Mouse (Mus musculus): Measurements from ENCODE around the gene H2-D1. TPM values are rescaled to one million over a fixed set of nuclear protein-coding genes. Genes with fewer than 3 reads are reported as not detected.
A peak's percentile ranks its signal among the peaks of the same experiment; 100 is the strongest.

Gene H2-D1
- polyA plus RNA-seq, 1 experiment from 2014 or later: 291 TPM

DNA sequence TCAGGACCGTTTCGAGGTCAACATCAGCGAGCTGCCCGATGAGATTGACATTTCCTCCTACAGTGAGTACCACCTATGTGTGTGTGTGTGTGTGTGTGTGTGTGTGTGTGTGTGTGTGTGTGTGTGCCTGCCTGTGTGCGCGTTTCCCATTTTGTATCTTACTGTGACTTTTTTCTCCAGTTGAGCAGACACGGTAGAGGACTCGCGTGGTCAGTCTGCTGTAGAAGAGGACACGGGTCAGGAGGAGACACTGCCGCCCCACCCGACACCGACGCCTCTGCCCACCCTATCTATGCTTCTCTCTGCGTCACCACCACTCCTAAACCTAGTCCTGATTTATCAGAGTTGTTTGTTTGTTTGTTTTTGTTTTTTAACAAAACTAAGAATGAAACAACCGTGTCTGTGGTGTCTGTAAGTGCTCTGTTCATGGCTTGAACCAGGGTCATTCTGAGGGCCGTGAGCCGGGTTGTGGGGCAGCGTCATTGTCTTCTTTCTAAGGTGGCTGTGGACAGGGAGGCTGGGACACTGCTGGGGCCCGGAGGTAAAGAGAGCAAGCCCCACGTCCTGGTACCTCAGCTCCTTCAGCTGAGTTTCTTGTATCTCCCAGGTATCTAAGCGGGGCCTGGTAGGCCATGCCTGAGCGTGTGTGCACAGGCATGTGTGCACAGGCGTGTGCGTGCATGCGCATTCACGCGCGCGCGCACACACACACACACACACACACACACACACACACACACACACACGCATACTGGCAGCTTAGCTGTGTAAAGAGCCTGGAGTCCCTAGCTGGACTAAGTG, 9.0 kb upstream of the H2-D1 start:
- no peak for TF ChIP-seq EP300 (IDR thresholded peaks at IDR 0.05; ENCODE audit: low read depth)
- no peak for TF ChIP-seq CTCF (IDR thresholded peaks at IDR 0.05; ENCODE audit: low read depth)
- peaks cover 55% of the 10 kb centered on the region for H3K36me3 ChIP-seq (replicated peaks; ENCODE audit: insufficient read depth, low read length)
- H3K27me3 ChIP-seq (ENCODE audit: insufficient read depth, low read length): no peaks in the 10 kb centered on the region
- no peaks in the 10 kb centered on the region for H3K9me3 ChIP-seq (ENCODE audit: low read length)
- H3K27ac ChIP-seq (ENCODE audit: low read depth): no peak overlapping the region
- H3K4me1 ChIP-seq (ENCODE audit: insufficient read depth): peaks cover 3% of the 10 kb centered on the region
- no peak overlapping the region for H3K4me2 ChIP-seq (ENCODE audit: low read depth, low read length)
- WGBS (ENCODE audit: insufficient replicate concordance): 85% methylated on average over 32 of the region's 32 CpGs
- DNase-seq (no peak), ATAC-seq (no peak)
- no peak overlapping the region for H3K4me3 ChIP-seq (ENCODE audit: low read depth, low read length)
- H3K9ac ChIP-seq (replicated peaks): no peak overlapping the region

DNA sequence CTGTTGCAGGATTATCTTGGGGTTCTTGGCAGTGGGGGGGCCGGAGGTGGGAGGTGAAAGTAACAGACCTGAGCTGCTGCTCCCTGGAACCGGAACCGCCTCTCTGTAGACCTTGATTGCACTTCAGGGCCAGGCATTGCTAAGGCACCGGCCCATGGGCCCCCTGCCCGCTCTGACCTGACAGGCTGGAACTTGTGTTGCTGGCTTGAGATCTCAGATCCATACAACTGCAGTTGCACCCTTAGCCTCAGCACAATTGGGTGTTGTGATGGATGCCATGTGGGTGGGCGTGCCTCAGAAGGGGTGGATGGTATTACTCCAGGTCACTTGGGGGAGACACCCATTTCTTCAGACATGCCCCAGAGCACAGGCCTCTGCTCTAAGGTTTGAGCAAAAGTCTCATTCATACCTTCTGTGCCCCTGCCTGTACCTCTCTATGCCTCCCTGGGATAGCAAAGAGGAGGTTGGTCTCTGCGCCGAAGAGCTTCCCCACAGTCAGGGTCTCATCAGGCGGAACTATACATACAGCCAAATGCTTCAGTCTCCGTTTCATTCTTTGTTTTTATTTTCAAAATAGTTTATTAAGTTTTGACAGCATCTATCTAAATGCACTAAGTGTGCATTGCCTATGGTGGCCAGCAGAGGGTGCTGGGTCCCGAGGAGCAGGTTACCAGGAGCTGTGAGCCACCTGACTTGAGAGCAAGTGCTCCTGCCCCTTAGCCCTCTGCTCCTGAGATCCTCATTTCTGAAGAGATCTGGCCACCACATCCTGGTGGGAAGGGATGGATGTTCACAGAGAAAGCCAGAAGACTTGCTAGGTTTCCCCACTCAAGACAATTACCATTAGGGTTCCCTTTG, 8.1 kb upstream of the H2-D1 start:
- Histone ChIP-seq H3K27ac (ENCODE audit: low read depth) (no peak overlapping the region), H3K4me1 (ENCODE audit: insufficient read depth) (peaks cover 10% of the 10 kb centered on the region), H3K27me3 (ENCODE audit: insufficient read depth, low read length) (no peaks in the 10 kb centered on the region), H3K36me3 (replicated peaks; ENCODE audit: insufficient read depth, low read length) (peaks cover 46% of the 10 kb centered on the region), H3K4me2 (ENCODE audit: low read depth, low read length) (no peak overlapping the region), H3K9me3 (ENCODE audit: low read length) (no peaks in the 10 kb centered on the region), H3K9ac (replicated peaks) (no peak overlapping the region), H3K4me3 (ENCODE audit: low read depth, low read length) (no peak overlapping the region)
- DNase-seq: peak; percentile 72
- WGBS (ENCODE audit: insufficient replicate concordance): 61% methylated on average over 11 of the region's 11 CpGs
- TF ChIP-seq EP300 (IDR thresholded peaks at IDR 0.05; ENCODE audit: low read depth) (no peak), CTCF (IDR thresholded peaks at IDR 0.05; ENCODE audit: low read depth) (peak; percentile 91)
- ATAC-seq: 0 out of 2 replicates have a peak, but pooled peaks have one; percentile 22

DNA sequence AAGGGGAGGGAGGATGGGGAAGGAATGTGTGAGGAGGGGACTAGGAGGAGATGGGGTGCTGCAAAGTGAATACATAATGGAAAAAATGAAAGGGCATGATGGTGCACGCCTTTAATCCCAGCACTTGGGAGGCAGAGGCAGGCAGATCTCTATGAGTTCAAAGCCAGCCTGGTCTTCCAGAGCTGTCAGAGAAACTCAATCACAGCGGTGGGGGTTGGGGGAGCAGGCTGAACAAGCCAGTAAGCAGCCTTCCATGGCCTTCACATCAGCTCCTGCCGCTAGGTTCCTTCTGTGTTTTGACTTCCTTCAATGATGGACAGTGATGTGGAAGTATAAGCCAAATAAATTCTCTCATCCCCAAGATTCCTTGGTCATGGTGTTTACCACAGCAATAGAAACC, 7.2 kb upstream of the H2-D1 start:
- peaks cover 37% of the 10 kb centered on the region for H3K36me3 ChIP-seq (replicated peaks; ENCODE audit: insufficient read depth, low read length)
- no peak overlapping the region for H3K9ac ChIP-seq (replicated peaks)
- no peak for ATAC-seq
- H3K4me1 ChIP-seq (ENCODE audit: insufficient read depth): peaks cover 12% of the 10 kb centered on the region
- no peak overlapping the region for H3K4me3 ChIP-seq (ENCODE audit: low read depth, low read length)
- DNase-seq: no peak
- H3K27me3 ChIP-seq (ENCODE audit: insufficient read depth, low read length): no peaks in the 10 kb centered on the region
- no peak for TF ChIP-seq EP300 (IDR thresholded peaks at IDR 0.05; ENCODE audit: low read depth)
- no peak overlapping the region for H3K27ac ChIP-seq (ENCODE audit: low read depth)
- WGBS (ENCODE audit: insufficient replicate concordance): 74% methylated on average over 3 of the region's 3 CpGs
- no peak overlapping the region for H3K4me2 ChIP-seq (ENCODE audit: low read depth, low read length)
- H3K9me3 ChIP-seq (ENCODE audit: low read length): no peaks in the 10 kb centered on the region

DNA sequence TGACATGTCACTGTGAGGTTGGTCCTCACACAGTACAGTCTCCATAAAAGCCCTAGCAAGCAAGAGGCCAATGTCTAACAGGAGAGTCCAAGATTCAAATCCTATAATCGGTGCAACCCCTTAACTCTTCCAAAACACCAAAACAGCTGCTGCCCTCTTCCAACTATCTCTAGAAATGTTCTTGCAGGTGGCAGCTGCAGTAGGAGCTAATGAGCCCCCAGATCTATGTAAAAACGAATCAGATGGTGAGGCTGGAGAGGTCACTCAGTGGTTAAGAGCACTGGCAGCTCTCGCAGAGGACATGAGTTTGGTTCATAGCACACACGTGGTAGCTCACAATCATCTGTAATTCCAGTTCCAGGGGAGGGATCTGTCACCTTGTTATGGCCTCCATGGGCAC, 6.8 kb upstream of the H2-D1 start:
- no peak overlapping the region for H3K27ac ChIP-seq (ENCODE audit: low read depth)
- DNase-seq: no peak
- H3K27me3 ChIP-seq (ENCODE audit: insufficient read depth, low read length): no peaks in the 10 kb centered on the region
- H3K4me1 ChIP-seq (ENCODE audit: insufficient read depth): peaks cover 12% of the 10 kb centered on the region
- WGBS (ENCODE audit: insufficient replicate concordance): 50% methylated on average over 4 of the region's 4 CpGs
- H3K36me3 ChIP-seq (replicated peaks; ENCODE audit: insufficient read depth, low read length): peaks cover 33% of the 10 kb centered on the region
- H3K9me3 ChIP-seq (ENCODE audit: low read length): no peaks in the 10 kb centered on the region
- H3K4me2 ChIP-seq (ENCODE audit: low read depth, low read length): no peak overlapping the region
- TF ChIP-seq EP300 (IDR thresholded peaks at IDR 0.05; ENCODE audit: low read depth): no peak
- TF ChIP-seq CTCF (IDR thresholded peaks at IDR 0.05; ENCODE audit: low read depth): no peak
- no peak overlapping the region for H3K9ac ChIP-seq (replicated peaks)
- no peak for ATAC-seq
- H3K4me3 ChIP-seq (ENCODE audit: low read depth, low read length): no peak overlapping the region

DNA sequence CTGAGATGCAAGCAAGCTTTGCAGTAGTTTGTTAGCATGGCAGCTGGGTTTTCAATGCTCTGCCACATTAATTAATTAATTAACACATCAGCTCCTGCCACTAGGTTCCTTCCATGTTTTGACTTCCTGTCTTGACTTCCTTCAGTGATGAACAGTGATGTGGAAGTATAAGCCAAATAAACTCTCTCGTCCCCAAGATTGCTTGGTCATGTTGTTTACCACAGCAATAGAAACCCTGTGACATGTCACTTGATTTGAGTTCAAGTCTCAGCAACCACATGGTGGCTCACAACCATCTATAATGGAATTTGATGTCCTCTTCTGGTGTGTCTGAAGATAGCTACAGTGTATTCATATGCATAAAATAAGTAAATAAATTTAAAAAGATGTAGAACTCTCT, 5.2 kb upstream of the H2-D1 start:
- Histone ChIP-seq H3K4me3 (ENCODE audit: low read depth, low read length) (peak overlapping the region; percentile 57), H3K36me3 (replicated peaks; ENCODE audit: insufficient read depth, low read length) (peaks cover 18% of the 10 kb centered on the region), H3K9ac (replicated peaks) (peak overlapping the region; percentile 80), H3K9me3 (ENCODE audit: low read length) (no peaks in the 10 kb centered on the region), H3K27ac (ENCODE audit: low read depth) (peak overlapping the region; percentile 92), H3K27me3 (ENCODE audit: insufficient read depth, low read length) (no peaks in the 10 kb centered on the region), H3K4me2 (ENCODE audit: low read depth, low read length) (peak overlapping the region; percentile 86), H3K4me1 (ENCODE audit: insufficient read depth) (peaks cover 17% of the 10 kb centered on the region)
- TF ChIP-seq EP300 (IDR thresholded peaks at IDR 0.05; ENCODE audit: low read depth) (no peak), CTCF (IDR thresholded peaks at IDR 0.05; ENCODE audit: low read depth) (no peak)
- no peak for DNase-seq
- ATAC-seq: peak; percentile 34; the same call in 1 of the 2 replicates
- WGBS (ENCODE audit: insufficient replicate concordance): 14% methylated on average over 1 of the region's 1 CpGs

DNA sequence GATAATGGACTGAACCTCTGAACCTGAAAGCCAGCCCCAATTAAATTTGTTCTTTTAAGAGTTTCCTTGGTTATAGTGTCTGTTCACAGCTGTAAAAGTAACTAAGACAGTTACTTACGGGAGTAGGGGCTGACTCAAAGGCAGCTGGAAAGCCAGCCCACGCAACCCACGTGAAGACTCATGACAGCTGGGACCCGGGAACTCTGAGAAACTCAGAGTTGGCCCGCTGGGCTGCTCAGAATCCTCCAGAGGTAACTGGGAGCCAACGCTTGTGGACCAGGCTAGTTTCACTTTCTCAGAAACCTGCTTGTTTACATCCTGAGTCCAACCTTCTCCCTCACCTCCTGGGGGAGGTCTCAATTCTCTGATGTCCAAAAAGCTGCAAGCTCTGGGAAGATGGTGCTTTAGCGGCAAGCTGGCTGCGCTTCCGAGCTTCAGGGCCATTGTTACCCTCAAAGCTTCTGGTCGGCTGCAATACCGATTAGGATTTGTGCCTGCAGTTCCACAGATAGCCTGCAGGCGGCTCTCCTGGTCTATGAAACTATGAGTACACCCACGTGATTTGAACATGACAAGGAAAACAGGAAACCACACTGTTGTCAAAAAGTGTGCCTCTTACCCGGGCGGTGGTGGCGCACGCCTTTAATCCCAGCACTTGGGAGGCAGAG, 4.6 kb upstream of the H2-D1 start:
- Histone ChIP-seq H3K27ac (ENCODE audit: low read depth) (peak overlapping the region; percentile 92), H3K36me3 (replicated peaks; ENCODE audit: insufficient read depth, low read length) (peaks cover 12% of the 10 kb centered on the region), H3K9me3 (ENCODE audit: low read length) (no peaks in the 10 kb centered on the region), H3K4me1 (ENCODE audit: insufficient read depth) (peaks cover 18% of the 10 kb centered on the region), H3K27me3 (ENCODE audit: insufficient read depth, low read length) (no peaks in the 10 kb centered on the region), H3K9ac (replicated peaks) (peak overlapping the region; percentile 80), H3K4me2 (ENCODE audit: low read depth, low read length) (peak overlapping the region; percentile 86), H3K4me3 (ENCODE audit: low read depth, low read length) (peak overlapping the region; percentile 57)
- peak; percentile 93 for DNase-seq
- WGBS (ENCODE audit: insufficient replicate concordance): 7% methylated on average over 17 of the region's 17 CpGs
- peak; percentile 34 for ATAC-seq
- TF ChIP-seq EP300 (IDR thresholded peaks at IDR 0.05; ENCODE audit: low read depth) (0 out of 2 replicates have a peak, but pooled peaks have one; percentile 63), CTCF (IDR thresholded peaks at IDR 0.05; ENCODE audit: low read depth) (peak; percentile 96)
